Mouse (Mus musculus) cerebellum, adult (tissue): Measurements from ENCODE around the gene Olfr1340.

Experiments used
- ATAC-seq: cut with Nextera tagmentation; 2 replicates; pipeline ENCODE4 v1.9.2; 2017; ENCODE audit warnings: mild to moderate bottlenecking, moderate library complexity, mixed read lengths; ENCODE audit not compliant: insufficient number of reproducible peaks, low FRiP score, low TSS enrichment

The Olfr1340 gene

GRCm38 (mm10) chr4:118719838-118720237 lies at the start of gene Olfr1340:
Gene Olfr1340, plus strand, starts transcription at chr4:118720138.
- ATAC-seq: no peak

- ATAC-seq: no peak
Measured at GRCm38 (mm10) chr4:118687086-118687485, 32.9 kb upstream of the Olfr1340 start.

GRCm38 (mm10) chr4:118692412-118692973 lies 27.4 kb upstream of the Olfr1340 start, which contains the start of gene Olfr1342:
Gene Olfr1342, minus strand, starts transcription at chr4:118692756.
- no peak for ATAC-seq

GRCm38 (mm10) chr4:118693812-118694211 lies 26.1 kb upstream of the Olfr1340 start:
- no peak for ATAC-seq

GRCm38 (mm10) chr4:118703223-118703622 lies 16.7 kb upstream of the Olfr1340 start, which contains the start of gene Olfr1341:
Gene Olfr1341, plus strand, starts transcription at chr4:118703523.
- no peak for ATAC-seq

- ATAC-seq: no peak
Measured at GRCm38 (mm10) chr4:118708086-118708485, 11.9 kb upstream of the Olfr1340 start.

GRCm38 (mm10) chr4:118711656-118712055 lies 8.3 kb upstream of the Olfr1340 start:
- no peak for ATAC-seq

GRCm38 (mm10) chr4:118721742-118722483 lies 2.0 kb downstream of the Olfr1340 start:
- no peak for ATAC-seq

- ATAC-seq: no peak
Measured at GRCm38 (mm10) chr4:118731875-118732274, 11.9 kb downstream of the Olfr1340 start, which contains the start of gene Olfr1339. Gene Olfr1339, plus strand, starts transcription at chr4:118732175.

- ATAC-seq: no peak
Measured at GRCm38 (mm10) chr4:118739574-118739973, 19.6 kb downstream of the Olfr1340 start.

GRCm38 (mm10) chr4:118740988-118741698 lies 21.2 kb downstream of the Olfr1340 start:
- ATAC-seq: no peak

GRCm38 (mm10) chr4:118741881-118742280 lies 21.9 kb downstream of the Olfr1340 start:
- no peak for ATAC-seq

GRCm38 (mm10) chr4:118758637-118759036 lies 38.7 kb downstream of the Olfr1340 start, which contains the start of gene Olfr1338:
Gene Olfr1338, minus strand, starts transcription at chr4:118758737.
- no peak for ATAC-seq
